Mouse (Mus musculus) forebrain, postnatal 0 days (tissue): Measurements from ENCODE around the gene Dctn5. TPM values are rescaled to one million over a fixed set of nuclear protein-coding genes. Genes with fewer than 3 reads are reported as not detected.
"Not testable (repeated sequence)": the region's sequence is repeated elsewhere in the genome, so short reads cannot be mapped to it uniquely, and the experiment has no call there.

ENCODE experiments used
- ATAC-seq: fragments of 200-750 bp; cut with Nextera tagmentation; 2 replicates; pipeline ENCODE4 v1.8.0; 2017; ENCODE audit warnings: mild to moderate bottlenecking, moderate library complexity
- DNase-seq: peaks from one replicate; pipeline ENCODE4 v3.0.0-alpha.2; 2015
- H3K27ac ChIP-seq: fragments of 300-500 bp; sonication (generic); 2 replicates; pipeline ENCODE4 v1.5.1; 2014; ENCODE audit warnings: low read depth, mild to moderate bottlenecking, antibody characterized with exemption, low read length, moderate library complexity, mixed read lengths
- H3K27me3 ChIP-seq: fragments of 300-500 bp; sonication (generic); 2 replicates; pipeline ENCODE4 v1.6.1; 2014; ENCODE audit warnings: mild to moderate bottlenecking, low read length, mixed read lengths; ENCODE audit not compliant: insufficient read depth
- H3K36me3 ChIP-seq: fragments of 300-500 bp; sonication (generic); 2 replicates; pipeline ENCODE4 v1.6.1; 2014; ENCODE audit warnings: mild to moderate bottlenecking, moderate library complexity; ENCODE audit not compliant: insufficient read depth
- H3K4me1 ChIP-seq: fragments of 300-500 bp; sonication (generic); 2 replicates; pipeline ENCODE4 v1.6.1; 2014; ENCODE audit warnings: antibody characterized with exemption; ENCODE audit not compliant: insufficient read depth
- H3K4me2 ChIP-seq: fragments of 300-500 bp; sonication (generic); 2 replicates; pipeline ENCODE4 v1.6.1; 2014; ENCODE audit warnings: low read depth, mild to moderate bottlenecking, moderate library complexity
- H3K4me3 ChIP-seq: fragments of 300-500 bp; sonication (generic); 2 replicates; pipeline ENCODE4 v1.5.1; 2014; ENCODE audit warnings: low read depth, low read length, mixed read lengths
- H3K9ac ChIP-seq: fragments of 300-500 bp; sonication (generic); 2 replicates; pipeline ENCODE4 v1.6.1; 2014; ENCODE audit warnings: mild to moderate bottlenecking
- H3K9me3 ChIP-seq: fragments of 300-500 bp; sonication (generic); 2 replicates; pipeline ENCODE4 v1.6.1; 2016; ENCODE audit warnings: low read length
- CTCF ChIP-seq: sonication (generic); IDR thresholded peaks from 2 replicates; pipeline ENCODE4 v1.5.1; 2016; ENCODE audit warnings: antibody characterized with exemption, control low read depth, low read depth
- WGBS: fragments of 180-500 bp; shearing (Covaris S2); extraction: QIAGEN DNeasy Blood & Tissue Kit; methylation state at CpG from one replicate; pipeline ENCODE4 v1.1.7; 2014; 5-methylcytosine and 5-hydroxymethylcytosine counted together
- polyA plus RNA-seq: library from polyadenylated mRNA; unstranded; fragments of >200 nt; fragmentation: Nextera tagmentation; extraction: Ambion mirVana; gene quantifications from 2 replicates; pipeline ENCODE4 v1.2.1, GENCODE M21; 2015
- total RNA-seq: library from RNA; depleted of rRNA; stranded (reverse); fragments of >200 nt; gene quantifications from 2 replicates; pipeline ENCODE4 v1.2.3, GENCODE M21; 2014; rRNA removed

Gene Dctn5
- total RNA-seq (108 and 114 TPM in 2 replicates), polyA plus RNA-seq (136 and 157 TPM in 2 replicates)

- H3K27me3 ChIP-seq: no peaks in the 10 kb centered on the region
- ATAC-seq (peak; percentile 99), DNase-seq (peak; percentile 99)
- H3K4me2 ChIP-seq: peak within 1 kb of the TSS; percentile 89
- H3K27ac ChIP-seq: peak within 1 kb of the TSS; percentile 86
- peak within 1 kb of the TSS; percentile 96 for H3K4me3 ChIP-seq
- no peaks in the 10 kb centered on the region for H3K9me3 ChIP-seq
- peaks cover 22% of the 10 kb centered on the region for H3K36me3 ChIP-seq
- H3K4me1 ChIP-seq: peaks cover 8% of the 10 kb centered on the region; the same call in 1 of the 2 replicates
- under 1% methylated on average over 54 of the region's 54 CpGs for WGBS
- H3K9ac ChIP-seq: peak within 1 kb of the TSS; percentile 87
- TF ChIP-seq CTCF: no peak
Observed at GRCm38 (mm10) chr7:122132497-122133337, at the start of gene Dctn5, which contains the start of gene Palb2. TSS of gene Dctn5 (plus strand) at chr7:122133041. TSS of gene Palb2 (minus strand) at chr7:122132985.

GRCm38 (mm10) chr7:122087195-122087982, 45.5 kb upstream of the Dctn5 start:
- no peaks in the 10 kb centered on the region for H3K4me1 ChIP-seq
- no peaks in the 10 kb centered on the region for H3K27me3 ChIP-seq
- no peak for ATAC-seq
- H3K4me3 ChIP-seq: no peak overlapping the region
- no peak overlapping the region for H3K9ac ChIP-seq
- no peaks in the 10 kb centered on the region for H3K9me3 ChIP-seq
- no peak overlapping the region for H3K27ac ChIP-seq
- peaks cover 57% of the 10 kb centered on the region for H3K36me3 ChIP-seq
- no peak for DNase-seq
- TF ChIP-seq CTCF: no peak
- WGBS: 93% methylated on average over 11 of the region's 11 CpGs
- H3K4me2 ChIP-seq: no peak overlapping the region

- H3K9me3 ChIP-seq: no peaks in the 10 kb centered on the region
Observed at GRCm38 (mm10) chr7:122094564-122095330, 38.1 kb upstream of the Dctn5 start.

GRCm38 (mm10) chr7:122098009-122098408, 34.8 kb upstream of the Dctn5 start:
- Histone ChIP-seq H3K27ac (no peak overlapping the region), H3K27me3 (no peaks in the 10 kb centered on the region), H3K9me3 (no peaks in the 10 kb centered on the region), H3K9ac (no peak overlapping the region), H3K36me3 (peaks cover 39% of the 10 kb centered on the region), H3K4me2 (no peak overlapping the region), H3K4me3 (no peak overlapping the region), H3K4me1 (peaks cover 5% of the 10 kb centered on the region)
- DNase-seq (no peak), ATAC-seq (no peak)
- TF ChIP-seq CTCF: no peak
- WGBS: 91% methylated on average over 3 of the region's 3 CpGs

More at GRCm38 (mm10) chr7:122094564-122095330, 38.1 kb upstream of the Dctn5 start:
- 96% methylated on average over 2 of the region's 2 CpGs for WGBS
- H3K27ac ChIP-seq: no peak overlapping the region
- no peaks in the 10 kb centered on the region for H3K4me1 ChIP-seq
- TF ChIP-seq CTCF: no peak
- H3K4me2 ChIP-seq: no peak overlapping the region
- no peak for DNase-seq
- no peaks in the 10 kb centered on the region for H3K27me3 ChIP-seq
- H3K9ac ChIP-seq: no peak overlapping the region
- H3K4me3 ChIP-seq: no peak overlapping the region
- ATAC-seq: no peak
- peaks cover 64% of the 10 kb centered on the region for H3K36me3 ChIP-seq

- TF ChIP-seq CTCF: peak; percentile 89
- Histone ChIP-seq H3K4me3 (no peak overlapping the region), H3K27me3 (no peaks in the 10 kb centered on the region), H3K27ac (no peak overlapping the region), H3K9me3 (no peaks in the 10 kb centered on the region), H3K4me2 (no peak overlapping the region), H3K36me3 (peaks cover 36% of the 10 kb centered on the region), H3K9ac (no peak overlapping the region), H3K4me1 (peaks cover 5% of the 10 kb centered on the region)
- DNase-seq (peak; percentile 57), ATAC-seq (no peak)
- WGBS: 50% methylated on average over 4 of the region's 4 CpGs
Observed at GRCm38 (mm10) chr7:122099222-122099621, 33.6 kb upstream of the Dctn5 start.

GRCm38 (mm10) chr7:122101014-122101746, 31.7 kb upstream of the Dctn5 start:
- Histone ChIP-seq H3K4me2 (peak overlapping the region; percentile 57), H3K36me3 (peaks cover 16% of the 10 kb centered on the region), H3K9ac (peak overlapping the region; percentile 82), H3K4me3 (peak overlapping the region; percentile 67), H3K27ac (0 out of 2 replicates have a peak overlapping the region, but pooled peaks have one; percentile 40)
- 6% methylated on average over 25 of the region's 28 CpGs for WGBS
- not testable (repeated sequence) for H3K4me1 ChIP-seq, H3K9me3 ChIP-seq, H3K27me3 ChIP-seq
- DNase-seq: peak; percentile 29
- ATAC-seq: peak; percentile 33; the same call in 1 of the 2 replicates
